Mouse (Mus musculus) midbrain, embryonic 15.5 days (tissue): ENCODE data around the gene Tspan32. TPM values are rescaled to one million over a fixed set of nuclear protein-coding genes. Genes with fewer than 3 reads are reported as not detected.
A peak's percentile ranks its signal among the peaks of the same experiment; 100 is the strongest.

ENCODE experiments used
- ATAC-seq: fragments of 200-750 bp; cut with Nextera tagmentation; replicated peaks from 2 replicates; pipeline ENCODE4 v1.8.0; 2017; ENCODE audit warnings: moderate TSS enrichment
- H3K27ac ChIP-seq: fragments of 300-500 bp; sonication (generic); 2 replicates; pipeline ENCODE4 v1.5.1; 2015; ENCODE audit warnings: mild to moderate bottlenecking, inconsistent platforms
- H3K27me3 ChIP-seq: fragments of 300-500 bp; sonication (generic); replicated peaks from 2 replicates; pipeline ENCODE4 v1.6.1; 2015; ENCODE audit warnings: inconsistent platforms
- H3K36me3 ChIP-seq: fragments of 300-500 bp; sonication (generic); replicated peaks from 2 replicates; pipeline ENCODE4 v1.6.1; 2015; ENCODE audit warnings: inconsistent platforms
- H3K4me1 ChIP-seq: fragments of 300-500 bp; sonication (generic); 2 replicates; pipeline ENCODE4 v1.6.1; 2015; ENCODE audit warnings: inconsistent platforms
- H3K4me2 ChIP-seq: fragments of 300-500 bp; sonication (generic); 2 replicates; pipeline ENCODE4 v1.6.1; 2015; ENCODE audit warnings: inconsistent platforms, mild to moderate bottlenecking, moderate library complexity
- H3K4me3 ChIP-seq: fragments of 300-500 bp; sonication (generic); 2 replicates; pipeline ENCODE4 v1.5.1; 2015; ENCODE audit warnings: mild to moderate bottlenecking, inconsistent platforms
- H3K9ac ChIP-seq: fragments of 300-500 bp; sonication (generic); 2 replicates; pipeline ENCODE4 v1.6.1; 2015; ENCODE audit warnings: mild to moderate bottlenecking, inconsistent platforms
- H3K9me3 ChIP-seq: fragments of 300-500 bp; sonication (generic); 2 replicates; pipeline ENCODE4 v1.6.1; 2016; ENCODE audit warnings: inconsistent platforms
- WGBS: fragments of 180-500 bp; shearing (Covaris S2); methylation state at CpG from one replicate; pipeline ENCODE4 v1.1.7; 2015; ENCODE audit warnings: mixed read lengths; 5-methylcytosine and 5-hydroxymethylcytosine counted together
- polyA plus RNA-seq: library from polyadenylated mRNA; unstranded; fragments of >200 nt; fragmentation: Nextera tagmentation; extraction: Ambion mirVana; gene quantifications from 2 replicates; pipeline ENCODE4 v1.2.1, GENCODE M21; 2015

The Tspan32 gene
- 0.66 and 0.97 TPM in 2 replicates for polyA plus RNA-seq

DNA sequence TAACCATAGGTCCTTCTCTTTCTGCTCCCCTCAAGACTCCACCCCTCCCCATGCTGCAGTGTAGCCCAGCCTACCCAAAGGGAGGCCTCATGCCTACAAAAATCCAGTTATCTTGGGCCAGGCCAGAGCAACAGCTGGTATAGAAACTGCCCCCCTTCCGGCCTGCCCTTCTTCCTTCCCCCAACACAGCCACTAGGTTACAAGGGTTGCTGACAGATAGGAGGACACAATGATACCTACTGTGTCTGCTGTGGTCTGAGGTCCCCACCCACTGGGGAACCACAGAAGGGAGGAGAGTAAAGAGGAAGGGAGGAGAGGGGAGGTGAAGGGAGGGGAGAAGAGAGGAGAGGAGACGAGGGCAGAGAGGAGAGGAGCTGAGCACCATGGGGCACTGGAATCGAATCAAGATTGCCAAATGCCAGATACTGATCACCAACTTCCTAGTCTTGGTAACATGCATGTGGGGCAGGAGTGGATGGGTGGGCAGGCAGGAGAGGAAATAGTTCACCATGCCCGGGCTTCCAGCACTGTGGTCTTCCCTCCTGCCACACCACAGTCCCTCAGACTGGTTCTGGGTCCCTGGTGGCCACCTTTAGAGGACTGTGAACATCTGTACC is at the start of gene Tspan32:
Gene Tspan32 (plus strand): TSS at position 320 of the 617 bp plus-strand sequence.
- H3K27me3 ChIP-seq: no peaks in the 10 kb centered on the region
- H3K4me3 ChIP-seq: no peak within 1 kb of the TSS
- WGBS: 84% methylated on average over 4 of the region's 4 CpGs
- H3K4me1 ChIP-seq: peaks cover 3% of the 10 kb centered on the region; the same call in 1 of the 2 replicates
- no peak for ATAC-seq
- no peaks in the 10 kb centered on the region for H3K9me3 ChIP-seq
- no peak within 1 kb of the TSS for H3K4me2 ChIP-seq
- H3K27ac ChIP-seq: no peak within 1 kb of the TSS
- H3K36me3 ChIP-seq: no peaks in the 10 kb centered on the region
- H3K9ac ChIP-seq: no peak within 1 kb of the TSS

GRCm38 (mm10) chr7:142956018-142956417 is 48.8 kb upstream of the Tspan32 start:
- H3K4me1 ChIP-seq: no peaks in the 10 kb centered on the region
- H3K27me3 ChIP-seq: no peaks in the 10 kb centered on the region
- no peaks in the 10 kb centered on the region for H3K9me3 ChIP-seq
- no peak overlapping the region for H3K4me3 ChIP-seq
- H3K9ac ChIP-seq: no peak overlapping the region
- ATAC-seq: no peak
- H3K36me3 ChIP-seq: no peaks in the 10 kb centered on the region
- H3K4me2 ChIP-seq: no peak overlapping the region
- H3K27ac ChIP-seq: no peak overlapping the region
- 76% methylated on average over 2 of the region's 2 CpGs for WGBS

- WGBS: 93% methylated on average over 1 of the region's 1 CpGs
- H3K27ac ChIP-seq: no peak overlapping the region
- ATAC-seq: no peak
Observed at GRCm38 (mm10) chr7:142958817-142959216, 46.0 kb upstream of the Tspan32 start.

DNA sequence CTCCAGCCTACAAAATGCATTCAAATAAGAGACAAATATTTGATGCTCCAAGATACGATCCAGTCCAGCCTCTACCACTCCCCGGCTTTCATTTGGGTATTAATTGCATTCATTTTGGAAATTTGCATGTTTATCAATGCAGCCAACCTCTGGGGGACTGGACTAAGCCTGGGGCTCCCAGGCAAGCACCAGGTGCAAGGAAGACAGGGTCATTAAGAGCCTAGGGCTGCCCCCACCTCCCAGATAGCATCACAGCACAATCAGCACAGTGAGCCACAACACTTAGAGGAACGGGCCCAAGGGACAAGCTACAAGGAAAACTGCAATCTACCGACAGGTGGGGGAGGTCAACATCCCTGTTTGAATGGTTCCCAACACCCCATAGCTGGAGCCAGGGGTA is 45.1 kb upstream of the Tspan32 start:
- no peak for ATAC-seq
- Histone ChIP-seq H3K27ac (no peak overlapping the region), H3K36me3 (no peaks in the 10 kb centered on the region), H3K27me3 (peaks cover under 1% of the 10 kb centered on the region; the same call in 1 of the 2 replicates), H3K9me3 (no peaks in the 10 kb centered on the region), H3K4me2 (no peak overlapping the region), H3K4me1 (no peaks in the 10 kb centered on the region), H3K9ac (no peak overlapping the region), H3K4me3 (no peak overlapping the region)
- WGBS: 56% methylated on average over 4 of the region's 4 CpGs

More at GRCm38 (mm10) chr7:142958817-142959216, 46.0 kb upstream of the Tspan32 start:
- no peak overlapping the region for H3K4me3 ChIP-seq
- no peaks in the 10 kb centered on the region for H3K36me3 ChIP-seq
- no peak overlapping the region for H3K9ac ChIP-seq
- no peak overlapping the region for H3K4me2 ChIP-seq
- no peaks in the 10 kb centered on the region for H3K4me1 ChIP-seq
- no peaks in the 10 kb centered on the region for H3K27me3 ChIP-seq
- H3K9me3 ChIP-seq: no peaks in the 10 kb centered on the region

- ATAC-seq: peak; percentile 34; the same call in 1 of the 2 replicates
- Histone ChIP-seq H3K36me3 (no peaks in the 10 kb centered on the region), H3K27me3 (peaks cover 70% of the 10 kb centered on the region), H3K9ac (peak overlapping the region; percentile 28; the same call in 1 of the 2 replicates), H3K4me3 (peak overlapping the region; percentile 44), H3K27ac (no peak overlapping the region), H3K9me3 (no peaks in the 10 kb centered on the region), H3K4me1 (peaks cover 26% of the 10 kb centered on the region), H3K4me2 (peak overlapping the region; percentile 91)
- WGBS: 1% methylated on average over 36 of the region's 36 CpGs
Observed at GRCm38 (mm10) chr7:142967414-142967883, 37.4 kb upstream of the Tspan32 start.

DNA sequence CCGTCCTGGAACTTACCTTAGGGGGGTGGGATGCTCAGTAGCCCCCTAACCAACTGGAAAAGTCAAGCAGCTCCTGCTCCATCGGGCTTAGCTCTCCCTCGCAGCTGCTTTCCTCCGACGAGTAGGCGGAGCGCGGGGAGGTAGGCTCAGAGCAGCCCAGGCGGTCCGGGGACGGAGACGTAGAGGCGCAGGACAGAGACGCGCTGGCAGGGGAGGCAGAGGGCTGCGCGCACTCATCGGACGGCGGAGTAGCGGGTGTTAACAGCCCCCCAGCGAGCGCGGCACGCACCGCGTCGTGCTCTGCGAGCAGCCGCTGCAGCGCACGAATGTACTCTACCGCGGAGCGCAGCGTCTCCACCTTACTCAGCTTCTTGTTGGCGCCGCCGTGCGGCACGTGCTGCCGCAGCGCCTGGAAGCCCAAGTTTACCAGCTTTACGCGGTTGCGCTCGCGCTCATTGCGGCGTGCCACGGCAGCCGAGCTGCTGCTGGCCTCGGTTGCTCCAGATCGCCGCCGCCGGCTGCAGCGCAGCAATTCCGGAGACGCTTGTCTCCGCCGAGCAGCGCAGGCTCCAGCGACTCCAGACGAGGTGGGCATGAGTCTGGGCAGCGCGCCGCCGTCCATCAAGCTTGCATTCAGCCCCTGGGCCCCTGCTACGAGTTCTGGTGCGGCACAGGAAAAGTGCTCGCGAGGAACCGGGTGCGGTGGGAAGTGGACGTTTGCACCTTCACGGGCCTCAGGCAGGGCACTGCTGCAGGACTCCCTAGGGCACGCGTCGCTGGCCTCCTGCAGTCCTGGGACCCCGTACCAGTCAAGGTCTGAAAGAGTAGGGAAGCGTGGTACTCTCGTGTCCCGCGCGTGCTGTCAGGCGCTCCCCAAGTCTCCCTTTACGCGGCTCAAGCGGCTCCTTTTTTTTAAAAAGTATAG is 36.7 kb upstream of the Tspan32 start:
- under 1% methylated on average over 90 of the region's 90 CpGs for WGBS
- ATAC-seq: peak; percentile 87

DNA sequence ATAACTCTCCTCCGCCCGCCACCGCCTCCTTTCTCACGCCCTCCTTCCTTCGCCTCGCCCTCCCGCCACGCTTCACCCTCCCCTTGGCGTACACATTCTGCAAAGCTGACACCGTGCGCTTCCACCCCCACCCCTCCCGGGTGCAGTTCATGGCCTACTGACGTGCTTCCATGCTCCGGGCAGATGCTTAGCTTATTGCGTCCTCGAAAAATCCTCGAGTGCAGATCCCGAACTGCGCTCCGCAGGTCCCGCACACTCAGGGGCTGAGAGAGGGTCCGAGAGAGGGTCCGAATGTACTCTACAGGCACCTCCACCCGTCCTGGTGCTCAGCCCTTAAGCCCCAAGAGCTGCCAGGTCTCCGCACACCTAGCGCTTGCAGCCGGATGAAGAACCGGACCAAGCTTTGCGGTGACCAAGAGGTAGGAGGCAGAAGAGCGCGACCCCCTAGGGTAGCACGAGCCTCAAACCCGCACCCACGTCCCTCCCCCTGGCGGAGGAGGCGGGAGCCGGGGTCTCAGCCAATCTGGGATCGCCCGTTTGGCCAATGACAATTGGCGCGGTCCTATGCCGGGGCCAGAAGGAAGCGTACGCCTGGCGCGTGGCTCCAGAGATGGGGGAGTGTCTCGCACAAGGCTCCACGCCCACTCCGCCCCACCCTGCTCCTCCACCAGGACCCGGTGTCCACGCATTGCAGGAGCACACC is 35.9 kb upstream of the Tspan32 start, which contains the start of gene Ascl2:
Gene Ascl2 (minus strand): TSS at position 456 of the 703 bp plus-strand sequence.
- no peak within 1 kb of the TSS for H3K27ac ChIP-seq
- WGBS: under 1% methylated on average over 50 of the region's 51 CpGs
- peak within 1 kb of the TSS; percentile 44 for H3K4me3 ChIP-seq
- H3K9me3 ChIP-seq: no peaks in the 10 kb centered on the region
- H3K36me3 ChIP-seq: no peaks in the 10 kb centered on the region
- ATAC-seq: peak; percentile 64
- H3K27me3 ChIP-seq: peaks cover 70% of the 10 kb centered on the region
- H3K9ac ChIP-seq: peak within 1 kb of the TSS; percentile 28
- H3K4me2 ChIP-seq: peak within 1 kb of the TSS; percentile 91
- peaks cover 26% of the 10 kb centered on the region for H3K4me1 ChIP-seq

More for the DNA sequence above, 36.7 kb upstream of the Tspan32 start:
- Histone ChIP-seq H3K4me2 (peak overlapping the region; percentile 91), H3K27me3 (peaks cover 70% of the 10 kb centered on the region), H3K27ac (no peak overlapping the region), H3K9me3 (no peaks in the 10 kb centered on the region), H3K9ac (peak overlapping the region; percentile 28), H3K4me1 (peaks cover 26% of the 10 kb centered on the region), H3K4me3 (peak overlapping the region; percentile 44), H3K36me3 (no peaks in the 10 kb centered on the region)

DNA sequence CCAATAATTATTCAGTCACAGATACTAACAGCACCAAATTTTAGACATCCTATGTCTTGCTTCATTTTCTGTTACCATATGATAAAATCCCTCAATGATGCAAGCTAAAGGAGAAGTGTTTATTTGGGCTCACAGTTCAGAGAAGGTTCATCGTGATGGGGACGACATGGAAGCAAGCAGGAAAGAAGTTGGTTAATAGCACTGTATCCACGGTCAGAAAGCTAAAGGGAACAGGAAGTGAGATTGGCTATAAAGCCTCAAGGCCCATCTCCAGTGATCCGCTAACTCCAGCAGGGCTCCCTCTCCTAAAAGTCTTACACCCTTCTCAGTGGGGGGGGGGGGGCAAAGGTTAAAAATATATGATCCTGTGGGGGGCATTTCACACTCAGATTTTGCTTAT is 22.9 kb upstream of the Tspan32 start:
- Histone ChIP-seq H3K9me3 (no peaks in the 10 kb centered on the region), H3K27ac (no peak overlapping the region), H3K9ac (no peak overlapping the region), H3K4me3 (no peak overlapping the region), H3K27me3 (no peaks in the 10 kb centered on the region), H3K36me3 (no peaks in the 10 kb centered on the region), H3K4me1 (no peaks in the 10 kb centered on the region), H3K4me2 (no peak overlapping the region)
- ATAC-seq: no peak
- WGBS: 73% methylated on average over 4 of the region's 4 CpGs

- H3K27ac ChIP-seq: no peak overlapping the region
- H3K27me3 ChIP-seq: no peaks in the 10 kb centered on the region
- no peak overlapping the region for H3K4me3 ChIP-seq
- no peaks in the 10 kb centered on the region for H3K4me1 ChIP-seq
- no peaks in the 10 kb centered on the region for H3K36me3 ChIP-seq
- no peak for ATAC-seq
- no peak overlapping the region for H3K9ac ChIP-seq
- no peaks in the 10 kb centered on the region for H3K9me3 ChIP-seq
- H3K4me2 ChIP-seq: no peak overlapping the region
- WGBS: 96% methylated on average over 4 of the region's 4 CpGs
Observed at GRCm38 (mm10) chr7:142985146-142985545, 19.7 kb upstream of the Tspan32 start.

- Histone ChIP-seq H3K4me1 (no peaks in the 10 kb centered on the region), H3K9ac (no peak overlapping the region), H3K4me2 (no peak overlapping the region), H3K36me3 (no peaks in the 10 kb centered on the region), H3K9me3 (no peaks in the 10 kb centered on the region), H3K27ac (no peak overlapping the region), H3K4me3 (no peak overlapping the region), H3K27me3 (no peaks in the 10 kb centered on the region)
- ATAC-seq: no peak
- WGBS: 90% methylated on average over 3 of the region's 3 CpGs
Observed at GRCm38 (mm10) chr7:142987718-142988117, 17.1 kb upstream of the Tspan32 start.

GRCm38 (mm10) chr7:142995004-142995403 is 9.8 kb upstream of the Tspan32 start:
- no peak for ATAC-seq
- no peak overlapping the region for H3K9ac ChIP-seq
- no peaks in the 10 kb centered on the region for H3K27me3 ChIP-seq
- no peaks in the 10 kb centered on the region for H3K4me1 ChIP-seq
- no peak overlapping the region for H3K27ac ChIP-seq
- no peak overlapping the region for H3K4me2 ChIP-seq
- H3K4me3 ChIP-seq: no peak overlapping the region
- no peaks in the 10 kb centered on the region for H3K9me3 ChIP-seq
- no peaks in the 10 kb centered on the region for H3K36me3 ChIP-seq
